Mouse (Mus musculus) embryonic facial prominence, embryonic 14.5 days (tissue): ENCODE data around the gene Vps11. TPM values are rescaled to one million over a fixed set of nuclear protein-coding genes. Genes with fewer than 3 reads are reported as not detected.
"Not testable (repeated sequence)": the region's sequence is repeated elsewhere in the genome, so short reads cannot be mapped to it uniquely, and the experiment has no call there.

Experiments used
- ATAC-seq: fragments of 200-750 bp; cut with Nextera tagmentation; 2 replicates; pipeline ENCODE4 v1.8.0; 2017; ENCODE audit warnings: low read depth, moderate number of reproducible peaks, moderate TSS enrichment
- DNase-seq: peaks from one replicate; pipeline ENCODE4 v3.0.0-alpha.2; 2015; ENCODE audit warnings: low spot score
- H3K27ac ChIP-seq: fragments of 300-500 bp; sonication (generic); replicated peaks from 2 replicates; pipeline ENCODE4 v1.5.1; 2014; ENCODE audit warnings: low read depth, mild to moderate bottlenecking, low read length, moderate library complexity
- H3K27me3 ChIP-seq: fragments of 300-500 bp; sonication (generic); replicated peaks from 2 replicates; pipeline ENCODE4 v1.6.1; 2014; ENCODE audit warnings: low read length; ENCODE audit not compliant: control insufficient read depth, insufficient read depth
- H3K36me3 ChIP-seq: fragments of 300-500 bp; sonication (generic); 2 replicates; pipeline ENCODE4 v1.6.1; 2014; ENCODE audit warnings: low read length, mixed read lengths; ENCODE audit not compliant: control insufficient read depth, insufficient read depth
- H3K4me1 ChIP-seq: fragments of 300-500 bp; sonication (generic); 2 replicates; pipeline ENCODE4 v1.6.1; 2014; ENCODE audit warnings: antibody characterized with exemption, low read length; ENCODE audit not compliant: control insufficient read depth, insufficient read depth
- H3K4me2 ChIP-seq: fragments of 300-500 bp; sonication (generic); 2 replicates; pipeline ENCODE4 v1.6.1; 2014; ENCODE audit warnings: low read depth, mild to moderate bottlenecking, low read length, moderate library complexity, mixed read lengths
- H3K4me3 ChIP-seq: fragments of 300-500 bp; sonication (generic); 2 replicates; pipeline ENCODE4 v1.5.1; 2014; ENCODE audit warnings: low read depth, mild to moderate bottlenecking, low read length
- H3K9ac ChIP-seq: fragments of 300-500 bp; sonication (generic); 2 replicates; pipeline ENCODE4 v1.6.1; 2014; ENCODE audit warnings: low read depth, mild to moderate bottlenecking, low read length, moderate library complexity, mixed read lengths
- H3K9me3 ChIP-seq: fragments of 300-500 bp; sonication (generic); 2 replicates; pipeline ENCODE4 v1.6.1; 2016; ENCODE audit warnings: low read length; ENCODE audit not compliant: control insufficient read depth
- WGBS: fragments of 180-500 bp; shearing (Covaris S2); extraction: QIAGEN DNeasy Blood & Tissue Kit; methylation state at CpG from one replicate; pipeline ENCODE4 v1.1.7; 2014; 5-methylcytosine and 5-hydroxymethylcytosine counted together
- polyA plus RNA-seq: library from polyadenylated mRNA; unstranded; fragments of >200 nt; fragmentation: Nextera tagmentation; extraction: Ambion mirVana; gene quantifications from 2 replicates; pipeline ENCODE4 v1.2.1, GENCODE M21; 2014

Vps11 gene
- polyA plus RNA-seq, 1 experiment from 2014 or later, result 24.5 TPM

DNA sequence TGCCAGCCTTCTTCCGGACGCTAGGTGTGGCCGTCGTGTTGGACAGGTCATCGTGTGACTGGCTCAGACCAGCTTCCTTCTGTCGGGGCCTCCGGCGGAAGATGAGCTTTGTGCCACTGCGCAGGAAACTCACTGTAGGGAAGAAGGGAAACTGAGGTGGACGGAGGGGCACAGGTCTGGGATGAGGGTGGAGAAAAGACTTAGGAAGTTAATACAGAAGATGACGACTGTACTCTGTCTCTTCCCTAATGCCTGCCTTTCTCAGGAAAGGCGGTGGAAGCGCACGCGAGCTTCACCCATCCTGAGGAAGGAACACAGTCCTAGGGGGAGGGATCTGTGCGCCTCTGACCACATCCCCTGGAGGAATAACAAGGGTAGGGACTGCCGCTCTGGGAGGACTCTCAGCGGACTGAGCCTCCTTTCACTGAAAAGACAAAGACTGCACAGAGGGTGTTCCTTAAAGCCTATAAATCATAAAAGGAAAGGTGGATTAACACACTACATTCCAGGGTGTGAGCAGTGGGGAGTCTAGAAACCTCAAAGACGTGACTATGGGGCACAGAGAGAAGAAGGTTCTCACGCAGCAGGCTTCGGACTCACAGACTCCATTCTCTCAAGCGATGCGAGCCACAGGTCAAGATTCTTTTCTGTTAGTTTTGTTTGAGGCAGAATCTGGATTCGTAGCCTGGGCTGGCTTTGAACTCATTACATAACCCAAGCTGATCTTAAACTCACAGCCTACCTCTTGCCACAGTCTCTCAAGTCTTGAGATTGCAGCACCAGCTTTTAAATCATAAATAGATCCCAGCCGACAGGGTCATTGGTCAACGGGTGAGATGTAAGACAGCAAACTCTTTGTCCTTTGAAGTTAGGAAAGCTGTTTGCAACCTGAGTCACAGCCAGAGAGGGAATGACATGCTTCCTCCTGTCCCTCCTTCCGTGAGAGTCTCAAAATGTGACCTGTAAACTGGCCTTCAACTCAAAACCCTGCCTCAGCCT is 50.0 kb downstream of the Vps11 start:
- Histone ChIP-seq H3K9me3 (no peaks in the 10 kb centered on the region), H3K27me3 (no peaks in the 10 kb centered on the region), H3K9ac (peak overlapping the region; percentile 40; the same call in 1 of the 2 replicates), H3K4me2 (peak overlapping the region; percentile 26), H3K4me1 (no peaks in the 10 kb centered on the region), H3K36me3 (peaks cover 48% of the 10 kb centered on the region), H3K27ac (peak overlapping the region; percentile 48; the same call in 1 of the 2 replicates), H3K4me3 (no peak overlapping the region)
- WGBS, result 12% methylated on average over 27 of the region's 27 CpGs
- DNase-seq (peak; percentile 54), ATAC-seq (peak; percentile 58; the same call in 1 of the 2 replicates)

DNA sequence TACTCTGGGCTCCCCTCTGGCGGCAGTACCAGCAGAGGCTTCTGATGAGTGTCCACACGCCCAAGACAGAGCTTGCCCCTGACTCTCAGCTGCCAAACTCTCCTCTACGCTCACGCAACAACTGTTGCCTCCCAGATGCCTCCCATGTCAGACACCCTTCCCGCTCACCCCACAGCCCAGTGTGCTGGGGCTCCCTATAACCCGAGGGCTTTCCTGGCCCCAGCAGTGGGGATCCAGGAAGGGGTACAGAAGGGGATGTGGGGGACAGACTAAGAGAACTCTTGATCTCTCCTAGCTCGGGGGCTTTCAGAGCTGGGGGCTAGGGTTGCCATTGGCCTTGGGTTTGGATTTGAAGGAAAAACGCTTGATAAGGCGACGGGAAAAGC is 50.7 kb downstream of the Vps11 start:
- WGBS, result 26% methylated on average over 10 of the region's 10 CpGs
- DNase-seq, result no peak
- Histone ChIP-seq H3K4me3 (no peak overlapping the region), H3K27ac (no peak overlapping the region), H3K27me3 (no peaks in the 10 kb centered on the region), H3K36me3 (peaks cover 41% of the 10 kb centered on the region), H3K9me3 (no peaks in the 10 kb centered on the region), H3K9ac (peak overlapping the region; percentile 40; the same call in 1 of the 2 replicates), H3K4me1 (no peaks in the 10 kb centered on the region), H3K4me2 (peak overlapping the region; percentile 26; the same call in 1 of the 2 replicates)
- no peak for ATAC-seq

DNA sequence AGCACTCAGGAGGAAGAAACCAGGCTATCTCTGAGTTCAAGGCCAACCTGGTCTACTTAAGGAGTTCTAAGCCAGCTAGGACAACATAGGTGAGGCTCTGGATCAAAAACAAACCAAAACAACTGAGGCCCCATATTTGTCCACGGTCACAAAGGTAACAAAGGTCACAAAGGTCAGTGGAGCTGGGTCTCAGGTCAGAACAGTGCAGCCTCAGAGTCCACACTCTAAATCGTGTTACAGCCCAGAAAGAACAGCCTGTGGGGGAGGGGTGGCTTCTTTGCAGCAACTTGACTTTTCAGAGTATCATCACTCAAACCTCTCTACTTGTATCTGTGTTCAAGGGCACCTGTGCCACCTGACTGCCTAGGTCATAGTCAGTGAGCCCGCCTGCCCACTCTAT is 51.7 kb downstream of the Vps11 start:
- H3K4me1 ChIP-seq, result 0 out of 2 replicates have a peak, but pooled peaks cover under 1% of the 10 kb centered on the region
- WGBS, result 49% methylated on average over 3 of the region's 3 CpGs
- H3K4me3 ChIP-seq, result no peak overlapping the region
- ATAC-seq (no peak), DNase-seq (no peak)
- no peak overlapping the region for H3K4me2 ChIP-seq
- H3K27me3 ChIP-seq, result no peaks in the 10 kb centered on the region
- H3K36me3 ChIP-seq, result peaks cover 31% of the 10 kb centered on the region
- H3K9ac ChIP-seq, result no peak overlapping the region
- H3K9me3 ChIP-seq, result no peaks in the 10 kb centered on the region
- no peak overlapping the region for H3K27ac ChIP-seq

DNA sequence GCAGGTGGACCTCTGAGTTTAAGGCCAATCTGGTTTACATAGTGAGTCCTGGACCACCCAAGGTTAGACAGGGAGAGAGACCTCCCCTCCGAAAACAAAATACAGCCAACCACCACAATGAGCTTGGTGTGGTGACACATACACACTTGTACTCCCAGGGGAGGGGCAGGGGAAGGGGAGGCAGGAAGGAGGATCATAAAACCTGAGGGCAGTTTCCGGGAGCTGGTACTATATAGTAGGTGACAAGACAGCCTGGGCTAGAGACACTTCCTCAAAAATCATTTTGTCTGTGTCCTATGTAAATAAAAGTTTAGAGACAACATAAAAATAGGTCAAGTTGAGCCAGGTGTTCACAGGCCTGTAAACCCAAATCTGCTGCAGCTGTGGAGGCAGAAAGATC is 54.2 kb downstream of the Vps11 start:
- DNase-seq (no peak), ATAC-seq (no peak)
- no peak overlapping the region for H3K27ac ChIP-seq
- H3K4me3 ChIP-seq, result no peak overlapping the region
- no peak overlapping the region for H3K9ac ChIP-seq
- 82% methylated on average over 2 of the region's 2 CpGs for WGBS
- H3K27me3 ChIP-seq, result no peaks in the 10 kb centered on the region
- H3K9me3 ChIP-seq, result no peaks in the 10 kb centered on the region
- no peak overlapping the region for H3K4me2 ChIP-seq
- 0 out of 2 replicates have a peak, but pooled peaks cover 3% of the 10 kb centered on the region for H3K4me1 ChIP-seq
- peaks cover 13% of the 10 kb centered on the region for H3K36me3 ChIP-seq

DNA sequence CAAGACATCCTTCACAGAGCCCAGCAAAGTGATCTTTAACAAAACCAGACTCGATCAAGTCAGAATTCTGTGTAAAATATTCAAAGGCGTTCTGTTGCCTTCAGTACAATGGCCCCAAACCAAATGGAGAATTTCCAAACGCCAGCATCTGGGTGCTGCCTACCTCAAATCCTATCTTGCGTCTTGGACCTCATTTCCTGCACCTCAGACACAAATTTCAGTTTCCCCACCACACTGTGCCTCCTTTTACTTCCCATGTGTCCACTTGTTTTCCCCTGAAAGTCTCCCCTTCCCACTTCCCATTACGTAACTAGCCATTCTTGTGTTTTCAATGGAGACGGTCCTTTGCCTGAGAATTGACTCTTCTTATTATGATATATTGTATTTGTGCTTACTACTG is 54.9 kb downstream of the Vps11 start:
- no peak overlapping the region for H3K4me3 ChIP-seq
- H3K27ac ChIP-seq, result no peak overlapping the region
- no peaks in the 10 kb centered on the region for H3K9me3 ChIP-seq
- H3K27me3 ChIP-seq, result no peaks in the 10 kb centered on the region
- no peak overlapping the region for H3K9ac ChIP-seq
- H3K4me2 ChIP-seq, result no peak overlapping the region
- 89% methylated on average over 6 of the region's 6 CpGs for WGBS
- ATAC-seq, result no peak
- 0 out of 2 replicates have a peak, but pooled peaks cover 3% of the 10 kb centered on the region for H3K4me1 ChIP-seq
- no peak for DNase-seq
- H3K36me3 ChIP-seq, result peaks cover 21% of the 10 kb centered on the region

DNA sequence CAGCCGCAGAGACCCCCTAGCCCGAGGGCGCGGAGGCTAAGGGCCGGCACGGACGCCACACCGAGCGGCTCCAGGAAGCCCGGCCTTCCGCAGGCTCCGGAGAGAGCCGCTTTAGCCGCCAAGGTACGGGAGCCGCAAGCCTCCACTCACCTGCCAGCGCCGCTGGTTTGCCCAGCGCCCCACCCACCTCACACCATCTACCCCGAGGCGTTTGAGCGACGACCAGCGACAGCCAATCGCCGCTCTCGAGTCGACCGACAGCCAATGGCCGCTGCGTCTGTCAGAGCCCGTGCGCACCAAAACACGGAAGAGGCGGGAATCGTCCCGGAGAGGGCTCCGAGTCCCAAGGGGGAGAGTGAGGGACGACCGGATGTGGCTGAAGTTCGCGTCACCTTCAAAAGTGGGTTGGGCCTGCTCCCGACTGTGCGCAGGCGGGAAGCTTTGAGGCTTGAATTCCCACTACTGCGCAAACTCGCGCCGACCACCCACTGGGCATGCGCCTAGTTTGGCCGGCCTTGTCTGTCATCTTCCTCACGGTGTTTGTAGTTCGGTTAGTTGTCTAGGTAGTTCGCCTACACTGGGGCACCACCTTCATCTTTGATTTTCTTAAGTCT is 55.9 kb downstream of the Vps11 start, which contains the start of gene Hinfp:
Gene Hinfp, minus strand, starts transcription at position 206 of the 614 bp plus-strand sequence.
- peak within 1 kb of the TSS; percentile 79 for H3K9ac ChIP-seq
- peak within 1 kb of the TSS; percentile 59 for H3K27ac ChIP-seq
- H3K4me3 ChIP-seq, result peak within 1 kb of the TSS; percentile 67
- H3K9me3 ChIP-seq, result no peaks in the 10 kb centered on the region
- ATAC-seq (peak; percentile 99), DNase-seq (peak; percentile 100)
- no peaks in the 10 kb centered on the region for H3K27me3 ChIP-seq
- peaks cover 24% of the 10 kb centered on the region for H3K36me3 ChIP-seq
- peak within 1 kb of the TSS; percentile 77 for H3K4me2 ChIP-seq
- under 1% methylated on average over 35 of the region's 54 CpGs for WGBS
- H3K4me1 ChIP-seq, result 0 out of 2 replicates have a peak, but pooled peaks cover 3% of the 10 kb centered on the region

DNA sequence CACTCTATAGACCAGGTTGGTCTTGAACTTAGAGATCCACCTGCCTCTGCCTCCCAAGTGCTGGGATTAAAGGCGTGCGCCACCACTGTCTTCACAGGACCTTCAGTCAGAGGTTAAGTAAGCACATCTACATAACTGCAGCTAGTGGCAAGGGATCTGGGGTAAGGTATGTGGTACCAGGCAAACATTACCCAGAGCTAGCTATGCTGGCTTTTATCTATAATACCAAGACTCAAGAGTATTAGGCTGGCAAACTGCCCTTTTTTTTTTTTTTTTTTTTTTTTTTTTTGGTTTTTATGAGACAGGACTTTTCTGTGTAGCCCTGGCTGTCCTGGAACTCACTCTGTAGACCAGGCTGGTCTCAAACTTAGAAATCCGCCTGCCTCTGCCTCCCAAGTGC is 61.5 kb downstream of the Vps11 start:
- H3K4me1 ChIP-seq, H3K4me2 ChIP-seq, ATAC-seq, H3K9me3 ChIP-seq, H3K27ac ChIP-seq, DNase-seq, H3K4me3 ChIP-seq, H3K27me3 ChIP-seq, H3K9ac ChIP-seq: not testable (repeated sequence)
- 91% methylated on average over 3 of the region's 3 CpGs for WGBS
- peaks cover 77% of the 10 kb centered on the region for H3K36me3 ChIP-seq
